Mouse (Mus musculus) myocyte (in vitro differentiated cells): ENCODE results near the gene Edem2.

Experiments used
- CEBPB ChIP-seq: IDR thresholded peaks from 2 replicates; pipeline ENCODE4 v1.6.1; 2011; ENCODE audit warnings: mild to moderate bottlenecking, moderate library complexity; ENCODE audit not compliant: poor library complexity, insufficient read depth, severe bottlenecking
- E2F4 ChIP-seq: IDR thresholded peaks from one replicate; pipeline ENCODE4 v1.6.1; 2011; ENCODE audit warnings: mild to moderate bottlenecking, control low read depth, moderate library complexity; ENCODE audit not compliant: insufficient read depth
- MAX ChIP-seq: IDR thresholded peaks from one replicate; pipeline ENCODE4 v1.6.1; 2011; ENCODE audit warnings: low read depth, mild to moderate bottlenecking, control low read depth
- MYOD1 ChIP-seq, 3 experiments: IDR thresholded peaks; one replicate each; pipeline ENCODE4 v1.6.1; 2011; ENCODE audit warnings: control low read depth in 2 of 3, low read depth in 2 of 3, mild to moderate bottlenecking in 2 of 3, moderate library complexity in 1 of 3; ENCODE audit not compliant: insufficient read length in 2 of 3, control insufficient read depth in 1 of 3
- MYOG ChIP-seq, 3 experiments: IDR thresholded peaks; one replicate each; pipeline ENCODE4 v1.6.1; 2011; ENCODE audit warnings: control low read depth in 2 of 3, low read depth in 2 of 3, mild to moderate bottlenecking in 2 of 3; ENCODE audit not compliant: insufficient read length in 2 of 3, control insufficient read depth in 1 of 3, insufficient read depth in 1 of 3
- POLR2A ChIP-seq: IDR thresholded peaks from one replicate; pipeline ENCODE4 v1.6.1; 2011; ENCODE audit warnings: low read depth, mild to moderate bottlenecking, control low read depth, moderate library complexity; ENCODE audit not compliant: insufficient read length
- POLR2AphosphoS2 ChIP-seq: IDR thresholded peaks from one replicate; pipeline ENCODE4 v1.6.1; 2011; ENCODE audit warnings: low read depth, control low read depth; ENCODE audit not compliant: insufficient read length
- REST ChIP-seq: IDR thresholded peaks from one replicate; pipeline ENCODE4 v1.6.1; 2011; ENCODE audit warnings: mild to moderate bottlenecking, control low read depth, moderate library complexity; ENCODE audit not compliant: insufficient read depth, insufficient read length
- SRF ChIP-seq: IDR thresholded peaks from one replicate; pipeline ENCODE4 v1.6.1; 2011; ENCODE audit warnings: low read depth; ENCODE audit not compliant: control insufficient read depth, insufficient read length
- TCF12 ChIP-seq: IDR thresholded peaks from one replicate; pipeline ENCODE4 v1.6.1; 2011; ENCODE audit warnings: mild to moderate bottlenecking, control low read depth; ENCODE audit not compliant: poor library complexity, insufficient read depth, severe bottlenecking
- TCF3 ChIP-seq: IDR thresholded peaks from one replicate; pipeline ENCODE4 v1.6.1; 2011; ENCODE audit warnings: low read depth, control low read depth; ENCODE audit not compliant: insufficient read length
- USF1 ChIP-seq: IDR thresholded peaks from one replicate; pipeline ENCODE4 v1.6.1; 2011; ENCODE audit warnings: low read depth, mild to moderate bottlenecking, control low read depth, moderate library complexity

GRCm38 (mm10) chr2:155681874-155682273, 47.4 kb downstream of the Edem2 start:
- TF ChIP-seq USF1, result no peak
- TF ChIP-seq POLR2A, result no peak
- no peak for TF ChIP-seq SRF
- no peak for TF ChIP-seq TCF3
- TF ChIP-seq POLR2AphosphoS2, result no peak
- TF ChIP-seq TCF12, result no peak
- TF ChIP-seq MYOG (IDR thresholded peaks at IDR 0.05; ENCODE audit: control insufficient read depth in 1 of 3, insufficient read depth in 1 of 3, insufficient read length in 2 of 3, low read depth in 2 of 3), result no peak
- no peak for TF ChIP-seq MYOD1 (IDR thresholded peaks at IDR 0.05; ENCODE audit: control insufficient read depth in 1 of 3, insufficient read length in 2 of 3, low read depth in 2 of 3)
- no peak for TF ChIP-seq E2F4
- no peak for TF ChIP-seq MAX
- TF ChIP-seq CEBPB, result no peak
- no peak for TF ChIP-seq REST
